Mouse (Mus musculus): Measurements from ENCODE around the gene Rfx4.

DNA sequence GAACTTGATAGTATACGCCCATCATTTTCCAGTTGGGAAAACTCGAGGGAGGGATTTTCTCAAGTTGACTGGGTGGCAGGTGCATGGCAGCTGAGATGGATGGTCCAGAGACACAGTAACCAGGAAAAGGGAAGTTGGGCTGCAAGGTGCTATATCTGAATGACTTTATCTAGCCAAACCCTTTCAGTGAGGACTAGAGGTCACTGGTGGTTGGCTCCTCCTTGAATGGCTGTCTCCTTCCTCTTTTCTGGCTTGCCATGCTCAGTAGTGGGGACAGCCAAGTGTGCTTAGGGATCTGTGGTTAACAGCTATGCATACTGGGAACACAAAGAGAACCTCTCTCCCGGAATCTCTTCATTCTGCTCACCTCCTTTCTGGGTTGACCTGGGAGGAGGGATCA, 64.4 kb downstream of the Rfx4 start:
- TF ChIP-seq CTCF (IDR thresholded peaks at IDR 0.05; ENCODE audit: control insufficient read depth, insufficient read depth, insufficient read length), result no peak
- no peak for TF ChIP-seq MAX (IDR thresholded peaks at IDR 0.05)
- no peak for TF ChIP-seq USF1 (IDR thresholded peaks at IDR 0.05; ENCODE audit: low read depth)
- TF ChIP-seq MYOG (IDR thresholded peaks at IDR 0.05; ENCODE audit: control insufficient read depth, extremely low read depth, insufficient read length), result no peak
- no peak for TF ChIP-seq CEBPB (IDR thresholded peaks at IDR 0.05; ENCODE audit: low read depth)
- TF ChIP-seq FOSL1 (IDR thresholded peaks at IDR 0.05; ENCODE audit: insufficient read depth, low read length, poor library complexity, severe bottlenecking), result no peak
- no peak for TF ChIP-seq MYOD1 (IDR thresholded peaks at IDR 0.05; ENCODE audit: control insufficient read depth, insufficient read length, low read depth)

Data from C2C12 (cell line).